Mouse (Mus musculus): Measurements from ENCODE around the gene Kpna6. TPM values are rescaled to one million over a fixed set of nuclear protein-coding genes. Genes with fewer than 3 reads are reported as not detected.

The Kpna6 gene
- polyA plus RNA-seq, 1 experiment from 2014 or later, result 16.9 TPM

GRCm38 (mm10) chr4:129684531-129684930 lies 12.0 kb upstream of the Kpna6 start:
- H3K9ac ChIP-seq (replicated peaks), result no peak overlapping the region
- no peak overlapping the region for H3K4me3 ChIP-seq (replicated peaks)
- H3K27me3 ChIP-seq, result no peaks in the 10 kb centered on the region
- no peak for ATAC-seq
- H3K4me2 ChIP-seq (replicated peaks), result no peak overlapping the region
- WGBS, result 92% methylated on average over 6 of the region's 6 CpGs
- peaks cover 95% of the 10 kb centered on the region for H3K36me3 ChIP-seq
- no peak overlapping the region for H3K27ac ChIP-seq
- no peaks in the 10 kb centered on the region for H3K4me1 ChIP-seq (replicated peaks)
- H3K9me3 ChIP-seq, result no peaks in the 10 kb centered on the region

- ATAC-seq, result no peak
- Histone ChIP-seq H3K4me3 (replicated peaks) (no peak overlapping the region), H3K4me1 (replicated peaks) (no peaks in the 10 kb centered on the region), H3K27me3 (no peaks in the 10 kb centered on the region), H3K27ac (no peak overlapping the region), H3K9ac (replicated peaks) (no peak overlapping the region), H3K9me3 (no peaks in the 10 kb centered on the region), H3K36me3 (peaks cover 94% of the 10 kb centered on the region), H3K4me2 (replicated peaks) (no peak overlapping the region)
- 89% methylated on average over 11 of the region's 11 CpGs for WGBS
Measured at GRCm38 (mm10) chr4:129683901-129684493, 11.4 kb upstream of the Kpna6 start.

GRCm38 (mm10) chr4:129681837-129682236 lies 9.3 kb upstream of the Kpna6 start:
- no peaks in the 10 kb centered on the region for H3K27me3 ChIP-seq
- no peaks in the 10 kb centered on the region for H3K9me3 ChIP-seq
- no peak overlapping the region for H3K4me3 ChIP-seq (replicated peaks)
- H3K4me2 ChIP-seq (replicated peaks), result no peak overlapping the region
- no peak overlapping the region for H3K9ac ChIP-seq (replicated peaks)
- no peaks in the 10 kb centered on the region for H3K4me1 ChIP-seq (replicated peaks)
- no peak for ATAC-seq
- WGBS, result 96% methylated on average over 11 of the region's 11 CpGs
- peaks cover 95% of the 10 kb centered on the region for H3K36me3 ChIP-seq
- no peak overlapping the region for H3K27ac ChIP-seq

GRCm38 (mm10) chr4:129672878-129673449 lies 397 bp upstream of the Kpna6 start:
- H3K4me1 ChIP-seq (replicated peaks), result peaks cover 20% of the 10 kb centered on the region
- peak overlapping the region; percentile 93 for H3K27ac ChIP-seq
- H3K27me3 ChIP-seq, result no peaks in the 10 kb centered on the region
- H3K4me3 ChIP-seq (replicated peaks), result peak overlapping the region; percentile 93
- H3K4me2 ChIP-seq (replicated peaks), result peak overlapping the region; percentile 89
- peak overlapping the region; percentile 47; the same call in 1 of the 2 replicates for H3K9ac ChIP-seq (replicated peaks)
- WGBS, result 8% methylated on average over 10 of the region's 10 CpGs
- ATAC-seq, result no peak
- peaks cover 26% of the 10 kb centered on the region for H3K36me3 ChIP-seq
- no peaks in the 10 kb centered on the region for H3K9me3 ChIP-seq

GRCm38 (mm10) chr4:129671491-129672082 lies 980 bp downstream of the Kpna6 start:
- H3K9me3 ChIP-seq, result no peaks in the 10 kb centered on the region
- H3K27me3 ChIP-seq, result no peaks in the 10 kb centered on the region
- H3K4me1 ChIP-seq (replicated peaks), result peaks cover 20% of the 10 kb centered on the region
- H3K4me3 ChIP-seq (replicated peaks), result peak overlapping the region; percentile 93
- H3K4me2 ChIP-seq (replicated peaks), result peak overlapping the region; percentile 89
- peak overlapping the region; percentile 93 for H3K9ac ChIP-seq (replicated peaks)
- H3K27ac ChIP-seq, result peak overlapping the region; percentile 93; the same call in 1 of the 2 replicates
- whole genome bisulfite sequencing, result 8% methylated on average over 12 of the region's 12 CpGs
- ATAC-seq, result peak; percentile 19; the same call in 1 of the 2 replicates
- peaks cover 13% of the 10 kb centered on the region for H3K36me3 ChIP-seq

- Histone ChIP-seq H3K27ac (no peak overlapping the region), H3K9me3 (no peaks in the 10 kb centered on the region), H3K9ac (replicated peaks) (no peak overlapping the region), H3K4me1 (replicated peaks) (no peaks in the 10 kb centered on the region; the same call in 1 of the 2 replicates), H3K4me2 (replicated peaks) (no peak overlapping the region), H3K27me3 (no peaks in the 10 kb centered on the region), H3K36me3 (peaks cover 42% of the 10 kb centered on the region), H3K4me3 (replicated peaks) (no peak overlapping the region)
- no peak for ATAC-seq
- 86% methylated on average over 3 of the region's 3 CpGs for WGBS
Measured at GRCm38 (mm10) chr4:129662255-129662813, 10.2 kb downstream of the Kpna6 start.

GRCm38 (mm10) chr4:129661584-129661983 lies 11.0 kb downstream of the Kpna6 start:
- Histone ChIP-seq H3K4me2 (replicated peaks) (no peak overlapping the region), H3K27me3 (no peaks in the 10 kb centered on the region), H3K36me3 (peaks cover 50% of the 10 kb centered on the region), H3K9ac (replicated peaks) (no peak overlapping the region), H3K4me3 (replicated peaks) (no peak overlapping the region), H3K27ac (no peak overlapping the region), H3K4me1 (replicated peaks) (no peaks in the 10 kb centered on the region; the same call in 1 of the 2 replicates), H3K9me3 (no peaks in the 10 kb centered on the region)
- WGBS, result 95% methylated on average over 3 of the region's 3 CpGs
- ATAC-seq, result no peak

GRCm38 (mm10) chr4:129654770-129655169 lies 17.8 kb downstream of the Kpna6 start:
- no peak overlapping the region for H3K9ac ChIP-seq (replicated peaks)
- no peak for ATAC-seq
- no peaks in the 10 kb centered on the region for H3K27me3 ChIP-seq
- no peak overlapping the region for H3K27ac ChIP-seq
- WGBS, result 90% methylated on average over 14 of the region's 14 CpGs
- H3K4me1 ChIP-seq (replicated peaks), result no peaks in the 10 kb centered on the region
- no peak overlapping the region for H3K4me2 ChIP-seq (replicated peaks)
- H3K9me3 ChIP-seq, result no peaks in the 10 kb centered on the region
- H3K36me3 ChIP-seq, result peaks cover 87% of the 10 kb centered on the region
- no peak overlapping the region for H3K4me3 ChIP-seq (replicated peaks)

- Histone ChIP-seq H3K4me3 (replicated peaks) (no peak overlapping the region), H3K4me2 (replicated peaks) (no peak overlapping the region), H3K27me3 (no peaks in the 10 kb centered on the region), H3K9me3 (no peaks in the 10 kb centered on the region), H3K9ac (replicated peaks) (no peak overlapping the region), H3K27ac (no peak overlapping the region), H3K4me1 (replicated peaks) (no peaks in the 10 kb centered on the region), H3K36me3 (peaks cover 93% of the 10 kb centered on the region)
- ATAC-seq, result no peak
- WGBS, result 95% methylated on average over 8 of the region's 8 CpGs
Measured at GRCm38 (mm10) chr4:129650359-129650758, 22.2 kb downstream of the Kpna6 start.

GRCm38 (mm10) chr4:129648656-129649055 lies 23.9 kb downstream of the Kpna6 start:
- H3K27ac ChIP-seq, result no peak overlapping the region
- peaks cover 86% of the 10 kb centered on the region for H3K36me3 ChIP-seq
- WGBS, result 79% methylated on average over 1 of the region's 1 CpGs
- H3K4me2 ChIP-seq (replicated peaks), result no peak overlapping the region
- no peak for ATAC-seq
- H3K4me3 ChIP-seq (replicated peaks), result no peak overlapping the region
- H3K9me3 ChIP-seq, result no peaks in the 10 kb centered on the region
- no peak overlapping the region for H3K9ac ChIP-seq (replicated peaks)
- H3K4me1 ChIP-seq (replicated peaks), result no peaks in the 10 kb centered on the region
- no peaks in the 10 kb centered on the region for H3K27me3 ChIP-seq

GRCm38 (mm10) chr4:129645204-129645603 lies 27.4 kb downstream of the Kpna6 start:
- no peak overlapping the region for H3K27ac ChIP-seq
- peaks cover 57% of the 10 kb centered on the region for H3K36me3 ChIP-seq
- H3K27me3 ChIP-seq, result no peaks in the 10 kb centered on the region
- no peak overlapping the region for H3K4me3 ChIP-seq (replicated peaks)
- H3K9ac ChIP-seq (replicated peaks), result no peak overlapping the region
- H3K9me3 ChIP-seq, result no peaks in the 10 kb centered on the region
- 90% methylated on average over 6 of the region's 6 CpGs for WGBS
- no peak for ATAC-seq
- no peak overlapping the region for H3K4me2 ChIP-seq (replicated peaks)
- peaks cover 6% of the 10 kb centered on the region for H3K4me1 ChIP-seq (replicated peaks)

GRCm38 (mm10) chr4:129641756-129642155 lies 30.8 kb downstream of the Kpna6 start:
- Histone ChIP-seq H3K36me3 (peaks cover 48% of the 10 kb centered on the region), H3K9ac (replicated peaks) (no peak overlapping the region), H3K4me3 (replicated peaks) (no peak overlapping the region)

More at GRCm38 (mm10) chr4:129641756-129642155, 30.8 kb downstream of the Kpna6 start:
- 61% methylated on average over 5 of the region's 5 CpGs for WGBS
- Histone ChIP-seq H3K4me2 (replicated peaks) (0 out of 2 replicates have a peak overlapping the region, but pooled peaks have one; percentile 9), H3K27me3 (no peaks in the 10 kb centered on the region), H3K9me3 (no peaks in the 10 kb centered on the region), H3K4me1 (replicated peaks) (peaks cover 33% of the 10 kb centered on the region), H3K27ac (no peak overlapping the region)
- no peak for ATAC-seq

All from midbrain, embryonic 13.5 days (tissue).